Mouse (Mus musculus): Measurements from ENCODE around the gene Lmo2.

- TF ChIP-seq GATA1 (IDR thresholded peaks at IDR 0.05; ENCODE audit: borderline replicate concordance, low read length) (no peak), FLI1 (IDR thresholded peaks at IDR 0.05; ENCODE audit: low read length) (no peak)
Observed at GRCm38 (mm10) chr2:103946892-103947291, 10.9 kb upstream of the Lmo2 start.
